Mouse (Mus musculus) forebrain, embryonic 12.5 days (tissue): ENCODE results near the gene Adamts10. TPM values are rescaled to one million over a fixed set of nuclear protein-coding genes. Genes with fewer than 3 reads are reported as not detected.
A peak's percentile ranks its signal among the peaks of the same experiment; 100 is the strongest.

Experiments
- ATAC-seq: fragments of 200-750 bp; cut with Nextera tagmentation; 2 replicates; pipeline ENCODE4 v1.8.0; 2017; ENCODE audit warnings: moderate TSS enrichment; ENCODE audit not compliant: low FRiP score
- H3K27ac ChIP-seq: fragments of 300-500 bp; sonication (generic); 2 replicates; pipeline ENCODE4 v1.5.1; 2016; ENCODE audit warnings: mild to moderate bottlenecking
- H3K27me3 ChIP-seq: fragments of 300-500 bp; sonication (generic); 2 replicates; pipeline ENCODE4 v1.6.1; 2016; ENCODE audit warnings: mild to moderate bottlenecking
- H3K36me3 ChIP-seq: fragments of 300-500 bp; sonication (generic); replicated peaks from 2 replicates; pipeline ENCODE4 v1.6.1; 2016; ENCODE audit warnings: mild to moderate bottlenecking
- H3K4me1 ChIP-seq: fragments of 300-500 bp; sonication (generic); 2 replicates; pipeline ENCODE4 v1.6.1; 2016
- H3K4me2 ChIP-seq: fragments of 300-500 bp; sonication (generic); 2 replicates; pipeline ENCODE4 v1.6.1; 2016; ENCODE audit warnings: mild to moderate bottlenecking, moderate library complexity
- H3K4me3 ChIP-seq: fragments of 300-500 bp; sonication (generic); replicated peaks from 2 replicates; pipeline ENCODE4 v1.5.1; 2016; ENCODE audit warnings: mild to moderate bottlenecking
- H3K9ac ChIP-seq: fragments of 300-500 bp; sonication (generic); 2 replicates; pipeline ENCODE4 v1.6.1; 2016; ENCODE audit warnings: mild to moderate bottlenecking
- H3K9me3 ChIP-seq: fragments of 300-500 bp; sonication (generic); 2 replicates; pipeline ENCODE4 v1.6.1; 2016
- WGBS: fragments of 180-500 bp; shearing (Covaris S2); methylation state at CpG from one replicate; pipeline ENCODE4 v1.1.7; 2016; 5-methylcytosine and 5-hydroxymethylcytosine counted together
- polyA plus RNA-seq: library from polyadenylated mRNA; unstranded; fragments of >200 nt; fragmentation: Nextera tagmentation; extraction: Ambion mirVana; gene quantifications from 2 replicates; pipeline ENCODE4 v1.2.1, GENCODE M21; 2016

Gene Adamts10
- polyA plus RNA-seq: 52.1 and 53.2 TPM in 2 replicates

DNA sequence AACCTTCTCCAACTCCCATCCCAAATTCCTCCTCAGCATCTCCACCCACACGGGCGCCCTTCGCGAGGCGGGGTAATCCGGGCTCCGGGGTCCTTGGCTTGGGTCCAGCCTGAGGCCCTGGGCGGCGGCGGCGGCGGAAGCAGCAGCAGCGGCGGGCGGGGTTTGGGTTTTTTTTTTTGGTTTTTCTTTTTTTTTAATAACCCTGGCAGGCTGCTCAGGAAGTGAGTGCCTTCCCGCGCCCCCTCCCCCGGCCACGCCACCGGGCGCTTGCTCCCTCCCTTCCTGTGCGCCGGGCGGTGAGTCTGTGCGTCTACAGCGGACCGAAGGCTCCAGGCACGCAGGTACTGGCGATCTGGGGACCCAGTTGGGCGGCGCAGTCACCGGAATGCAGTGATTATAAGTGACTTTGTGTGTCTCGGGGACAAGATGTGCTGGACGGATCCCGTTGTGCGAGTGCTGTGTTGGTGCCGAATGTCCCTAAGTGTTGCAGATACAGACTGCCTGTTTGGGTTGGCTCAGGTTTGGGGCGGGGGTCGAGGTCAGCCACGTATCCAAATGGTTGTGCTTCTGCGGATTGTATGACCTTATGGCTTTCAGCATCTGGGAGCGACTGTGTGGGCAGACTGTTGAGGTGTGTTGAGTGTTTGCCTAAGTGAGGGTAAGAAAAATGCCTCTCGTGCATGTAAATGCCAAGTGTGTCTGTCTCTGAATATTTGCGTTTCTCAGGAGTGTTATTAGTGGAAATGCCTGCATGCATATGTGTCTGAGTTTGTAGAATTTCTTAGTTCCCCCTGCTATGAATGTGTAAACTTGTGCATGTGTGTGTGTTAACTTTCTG is at the start of gene Adamts10:
Gene Adamts10, plus strand, starts transcription at position 287 of the 838 bp plus-strand sequence.
- peak; percentile 71 for ATAC-seq
- peaks cover 10% of the 10 kb centered on the region for H3K36me3 ChIP-seq
- H3K4me3 ChIP-seq: peak within 1 kb of the TSS; percentile 63
- no peaks in the 10 kb centered on the region for H3K27me3 ChIP-seq
- H3K9me3 ChIP-seq: no peaks in the 10 kb centered on the region
- H3K4me2 ChIP-seq: peak within 1 kb of the TSS; percentile 66
- peaks cover 28% of the 10 kb centered on the region for H3K4me1 ChIP-seq
- H3K9ac ChIP-seq: peak within 1 kb of the TSS; percentile 68
- H3K27ac ChIP-seq: peak within 1 kb of the TSS; percentile 75
- WGBS: under 1% methylated on average over 44 of the region's 44 CpGs

DNA sequence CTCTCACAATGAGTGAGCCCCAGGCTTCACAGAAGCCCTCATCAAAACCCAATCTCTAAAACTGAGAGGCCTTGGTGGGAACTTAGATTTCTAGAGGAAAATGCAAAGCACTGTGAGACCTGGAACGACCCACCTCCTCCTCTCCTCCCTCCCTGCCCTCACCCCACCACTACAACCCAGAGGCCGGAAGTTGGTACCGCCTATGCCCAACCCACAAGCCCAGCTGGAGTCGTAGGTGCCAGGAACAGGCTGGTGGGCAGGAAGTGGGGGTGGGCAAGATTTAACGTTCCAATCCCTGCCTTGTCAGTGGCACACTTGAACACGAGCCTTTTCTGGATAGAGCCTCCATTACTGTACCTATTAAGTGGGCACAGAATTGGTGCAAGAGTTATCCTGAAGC is 40.0 kb upstream of the Adamts10 start:
- Histone ChIP-seq H3K9me3 (no peaks in the 10 kb centered on the region), H3K36me3 (no peaks in the 10 kb centered on the region), H3K4me2 (no peak overlapping the region), H3K4me3 (no peak overlapping the region), H3K27me3 (no peaks in the 10 kb centered on the region), H3K27ac (no peak overlapping the region), H3K4me1 (no peaks in the 10 kb centered on the region), H3K9ac (no peak overlapping the region)
- 54% methylated on average over 6 of the region's 6 CpGs for WGBS
- ATAC-seq: no peak

DNA sequence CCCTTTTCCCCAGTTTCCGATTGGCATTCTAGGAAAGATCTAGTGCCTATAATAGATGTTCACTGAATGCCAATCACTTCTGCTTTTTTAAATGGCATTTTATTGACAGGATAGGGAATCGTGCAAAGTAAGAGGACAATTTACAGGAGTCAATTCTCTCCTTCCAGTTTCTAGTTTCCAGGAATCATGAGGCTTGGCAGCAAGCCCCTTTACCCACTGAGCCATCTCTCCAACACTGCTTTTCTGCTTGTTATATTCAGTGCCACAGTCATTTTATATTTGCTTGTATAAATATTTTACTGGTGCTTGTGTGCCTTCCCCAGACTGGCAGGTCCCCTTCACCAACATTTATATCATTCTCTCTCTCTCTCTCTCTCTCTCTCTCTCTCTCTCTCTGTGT is 36.8 kb upstream of the Adamts10 start:
- Histone ChIP-seq H3K4me2 (no peak overlapping the region), H3K36me3 (no peaks in the 10 kb centered on the region), H3K9ac (no peak overlapping the region), H3K4me1 (no peaks in the 10 kb centered on the region), H3K27ac (no peak overlapping the region), H3K27me3 (no peaks in the 10 kb centered on the region), H3K9me3 (no peaks in the 10 kb centered on the region), H3K4me3 (no peak overlapping the region)
- ATAC-seq: no peak
- 82% methylated on average over 2 of the region's 2 CpGs for WGBS

DNA sequence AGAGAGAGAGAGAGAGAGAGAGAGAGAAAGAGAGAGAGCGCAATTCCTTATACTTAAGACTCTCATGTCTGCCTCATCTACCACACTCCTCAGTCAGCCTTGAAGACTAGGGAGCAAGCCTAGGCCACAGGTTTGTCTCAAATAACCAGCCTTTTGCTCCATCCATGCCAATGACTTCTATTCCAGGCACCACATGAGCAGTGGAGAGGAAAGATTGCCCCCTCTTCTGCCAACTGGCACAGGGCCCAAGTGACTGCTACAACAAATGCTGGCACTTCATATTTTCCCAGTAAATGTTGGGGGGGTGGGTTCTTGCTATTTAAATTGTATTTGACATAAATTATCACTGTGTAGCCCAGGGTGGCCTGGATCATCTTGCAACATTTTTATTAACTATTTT is 36.4 kb upstream of the Adamts10 start:
- no peaks in the 10 kb centered on the region for H3K4me1 ChIP-seq
- WGBS: no CpG with 5 or more reads among the region's 1 CpGs
- no peak overlapping the region for H3K4me3 ChIP-seq
- no peaks in the 10 kb centered on the region for H3K36me3 ChIP-seq
- ATAC-seq: no peak
- no peaks in the 10 kb centered on the region for H3K27me3 ChIP-seq
- no peak overlapping the region for H3K9ac ChIP-seq
- no peak overlapping the region for H3K27ac ChIP-seq
- no peaks in the 10 kb centered on the region for H3K9me3 ChIP-seq
- no peak overlapping the region for H3K4me2 ChIP-seq

DNA sequence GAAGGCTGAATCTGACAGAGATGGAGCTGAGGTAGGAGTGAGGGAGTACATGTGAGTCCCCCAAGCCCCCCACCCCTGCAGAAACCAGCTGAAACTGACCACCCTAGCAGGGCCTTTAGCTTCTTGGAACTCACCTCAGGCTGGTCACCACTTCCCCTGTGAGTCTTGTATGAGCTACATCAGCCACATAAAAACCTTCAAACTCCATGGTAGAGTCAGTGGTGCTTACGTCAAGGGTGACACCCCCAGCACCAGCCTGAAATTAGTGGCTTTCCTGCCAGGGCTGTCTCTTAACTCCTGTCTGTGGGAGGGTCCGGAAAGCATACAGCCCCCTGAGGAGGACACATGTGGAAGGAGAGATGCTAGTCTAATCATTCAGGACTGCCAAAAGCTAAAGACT is 32.6 kb upstream of the Adamts10 start:
- no peaks in the 10 kb centered on the region for H3K4me1 ChIP-seq
- no peaks in the 10 kb centered on the region for H3K27me3 ChIP-seq
- no peak for ATAC-seq
- no peaks in the 10 kb centered on the region for H3K36me3 ChIP-seq
- WGBS: 96% methylated on average over 2 of the region's 2 CpGs
- H3K4me2 ChIP-seq: no peak overlapping the region
- H3K9me3 ChIP-seq: no peaks in the 10 kb centered on the region
- no peak overlapping the region for H3K27ac ChIP-seq
- H3K4me3 ChIP-seq: no peak overlapping the region
- no peak overlapping the region for H3K9ac ChIP-seq

DNA sequence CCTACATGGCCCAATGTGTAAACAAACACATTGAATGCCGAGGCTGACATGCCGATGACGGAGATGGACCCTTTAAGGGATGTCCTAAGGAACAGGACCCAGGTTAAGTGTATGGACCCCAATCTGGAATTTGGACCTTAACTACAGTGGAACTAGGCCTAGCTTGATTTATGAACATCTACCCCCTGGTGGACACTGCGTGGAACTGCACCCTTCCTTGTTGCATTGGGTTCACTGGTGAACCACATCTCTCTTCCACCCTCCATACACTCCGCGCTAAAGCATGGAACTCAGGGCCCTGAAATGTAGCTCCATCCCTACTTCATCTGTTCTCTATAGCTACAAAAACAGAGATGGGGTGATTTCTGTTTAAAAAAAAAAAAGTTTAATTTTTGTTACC is 30.9 kb upstream of the Adamts10 start:
- WGBS: 70% methylated on average over 6 of the region's 6 CpGs
- H3K4me3 ChIP-seq: no peak overlapping the region
- H3K9ac ChIP-seq: no peak overlapping the region
- no peaks in the 10 kb centered on the region for H3K27me3 ChIP-seq
- ATAC-seq: no peak
- no peaks in the 10 kb centered on the region for H3K9me3 ChIP-seq
- no peak overlapping the region for H3K4me2 ChIP-seq
- no peaks in the 10 kb centered on the region for H3K36me3 ChIP-seq
- no peak overlapping the region for H3K27ac ChIP-seq
- no peaks in the 10 kb centered on the region for H3K4me1 ChIP-seq

DNA sequence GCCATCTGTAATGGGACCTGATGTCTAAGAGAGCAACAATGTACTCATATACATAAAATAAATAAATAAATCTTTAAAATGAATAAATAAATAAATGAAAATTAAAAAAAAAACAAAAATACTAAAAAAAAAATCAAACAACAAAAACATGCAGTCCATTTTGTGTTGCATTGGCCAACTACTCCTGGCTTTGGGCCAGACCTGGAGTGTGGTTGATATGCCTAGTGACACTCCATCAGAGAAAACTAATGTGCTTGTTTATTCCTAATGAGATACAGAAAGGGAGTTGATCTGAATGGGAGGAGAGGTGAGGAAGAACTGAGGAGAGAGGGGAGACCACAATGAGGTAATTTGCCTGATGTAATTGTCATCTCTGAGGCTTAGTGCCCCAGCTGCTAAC is 29.4 kb upstream of the Adamts10 start:
- no peak overlapping the region for H3K9ac ChIP-seq
- no peak overlapping the region for H3K27ac ChIP-seq
- no peak for ATAC-seq
- no peak overlapping the region for H3K4me3 ChIP-seq
- no peak overlapping the region for H3K4me2 ChIP-seq
- no peaks in the 10 kb centered on the region for H3K36me3 ChIP-seq
- H3K27me3 ChIP-seq: no peaks in the 10 kb centered on the region
- no peaks in the 10 kb centered on the region for H3K4me1 ChIP-seq
- H3K9me3 ChIP-seq: no peaks in the 10 kb centered on the region

DNA sequence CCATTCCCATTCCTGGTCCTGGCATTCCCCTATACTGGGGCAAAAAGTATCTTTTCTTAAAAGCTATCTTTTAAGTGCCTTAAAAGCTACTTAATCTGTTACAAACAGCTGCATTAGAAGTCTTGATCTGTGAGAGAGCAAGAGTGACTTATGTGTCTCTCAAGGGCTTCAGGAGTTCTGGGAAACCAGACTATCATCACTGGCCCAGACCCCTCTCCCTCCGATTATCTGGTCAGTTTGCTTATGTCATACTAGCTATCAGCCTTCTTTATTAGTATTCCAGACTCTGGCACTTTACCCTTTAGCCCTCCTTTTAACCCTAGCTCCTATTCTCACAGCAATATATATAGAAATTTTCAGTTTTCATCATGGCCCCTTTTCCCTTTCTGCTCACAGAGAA is 25.1 kb upstream of the Adamts10 start:
- Histone ChIP-seq H3K9ac (no peak overlapping the region), H3K27me3 (0 out of 2 replicates have a peak, but pooled peaks cover 3% of the 10 kb centered on the region), H3K4me2 (no peak overlapping the region), H3K4me1 (no peaks in the 10 kb centered on the region), H3K4me3 (no peak overlapping the region), H3K9me3 (no peaks in the 10 kb centered on the region), H3K36me3 (no peaks in the 10 kb centered on the region), H3K27ac (no peak overlapping the region)
- no peak for ATAC-seq
- 70% methylated on average over 1 of the region's 1 CpGs for WGBS

DNA sequence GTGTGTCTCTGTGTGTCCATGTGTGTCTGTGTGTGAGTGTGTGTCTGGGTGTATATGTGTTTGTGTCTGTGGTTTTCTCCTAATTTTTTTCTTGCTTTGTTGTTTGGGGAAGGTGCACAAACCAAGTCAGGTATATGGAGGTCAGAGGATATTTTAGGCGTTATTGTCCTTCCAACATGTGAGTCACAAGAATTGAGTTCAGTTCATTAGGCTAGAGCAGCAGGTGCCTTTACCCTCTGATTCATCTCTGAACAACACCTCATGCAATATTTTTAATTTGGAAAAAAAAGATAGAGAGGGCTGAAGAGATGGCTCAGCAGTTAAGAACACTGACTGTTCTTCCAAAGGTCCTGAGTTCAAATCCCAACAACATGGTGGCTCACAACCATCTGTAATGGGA is 15.6 kb upstream of the Adamts10 start:
- ATAC-seq: no peak
- WGBS: 91% methylated on average over 1 of the region's 1 CpGs
- no peaks in the 10 kb centered on the region for H3K9me3 ChIP-seq
- H3K4me1 ChIP-seq: no peaks in the 10 kb centered on the region
- no peak overlapping the region for H3K27ac ChIP-seq
- H3K4me3 ChIP-seq: no peak overlapping the region
- no peak overlapping the region for H3K9ac ChIP-seq
- no peak overlapping the region for H3K4me2 ChIP-seq
- H3K27me3 ChIP-seq: no peaks in the 10 kb centered on the region
- H3K36me3 ChIP-seq: no peaks in the 10 kb centered on the region

DNA sequence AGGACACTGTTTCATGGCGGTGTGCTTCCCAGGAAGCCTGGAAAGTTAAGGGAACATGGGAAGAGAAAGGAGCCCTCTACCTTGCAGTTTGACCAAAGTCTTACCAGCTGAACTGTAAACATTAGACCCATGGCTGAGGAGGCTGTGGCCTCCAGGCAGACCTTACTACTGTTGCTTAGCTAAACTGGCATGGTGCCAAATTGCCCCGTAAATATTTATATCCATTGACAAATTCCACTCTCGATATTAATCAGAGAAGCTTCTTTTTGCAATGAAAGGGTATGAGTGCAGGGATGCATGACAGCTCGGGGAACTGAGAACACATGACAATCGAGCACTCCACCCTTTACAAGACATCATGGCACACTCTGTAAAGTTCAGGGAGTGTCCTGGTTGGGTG is 13.8 kb upstream of the Adamts10 start:
- Histone ChIP-seq H3K27ac (no peak overlapping the region), H3K9ac (no peak overlapping the region), H3K9me3 (no peaks in the 10 kb centered on the region), H3K4me2 (no peak overlapping the region), H3K36me3 (no peaks in the 10 kb centered on the region), H3K4me3 (no peak overlapping the region), H3K4me1 (no peaks in the 10 kb centered on the region), H3K27me3 (no peaks in the 10 kb centered on the region)
- 77% methylated on average over 5 of the region's 5 CpGs for WGBS
- ATAC-seq: no peak

DNA sequence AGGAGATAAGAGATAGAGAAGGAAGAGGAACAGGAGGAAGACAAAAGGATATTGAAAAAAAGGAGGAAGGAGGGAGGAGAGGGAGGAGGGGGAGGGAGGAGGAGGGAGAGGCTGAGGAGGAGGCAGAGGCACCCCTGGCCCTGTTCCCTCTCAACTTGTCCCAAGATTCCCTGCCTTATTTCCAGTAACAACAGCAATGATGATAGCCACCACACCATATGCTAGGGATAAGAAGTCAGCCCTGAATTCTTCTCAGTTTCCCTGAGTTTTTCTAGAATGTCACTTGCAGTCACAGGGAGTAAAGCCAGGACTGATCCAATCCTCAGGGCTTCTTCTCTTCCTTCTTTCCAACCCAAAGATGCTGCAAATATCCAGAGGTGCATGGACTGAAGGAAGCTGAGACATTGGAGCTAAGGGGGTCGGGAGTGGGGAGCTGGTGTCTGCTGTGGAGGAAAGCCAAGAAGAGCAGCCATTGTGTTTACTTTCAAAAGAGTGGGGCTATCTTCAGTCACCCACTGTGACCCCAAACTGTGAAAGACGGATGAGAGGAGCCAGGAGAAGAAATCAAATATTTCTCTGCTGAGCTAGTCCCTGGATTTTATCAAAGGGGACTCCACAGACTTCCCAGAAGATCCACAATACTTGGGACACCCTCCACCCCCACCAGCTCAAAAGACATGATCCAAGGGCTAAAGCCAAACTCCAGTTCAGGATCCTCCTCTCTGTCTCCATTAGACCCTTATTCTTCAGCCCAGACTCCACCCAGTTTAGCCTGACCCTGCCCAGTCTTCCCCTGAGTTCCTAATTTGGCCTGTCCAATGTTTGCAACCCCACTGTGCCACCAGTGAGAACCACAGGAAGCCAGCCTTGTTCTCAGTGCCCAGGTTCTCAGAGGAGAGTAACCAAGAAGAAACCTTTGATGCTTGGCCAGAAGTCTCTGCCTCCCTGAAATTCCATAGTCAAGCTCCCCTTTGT is 11.3 kb upstream of the Adamts10 start:
- H3K27me3 ChIP-seq: no peaks in the 10 kb centered on the region
- no peak overlapping the region for H3K4me3 ChIP-seq
- H3K4me1 ChIP-seq: no peaks in the 10 kb centered on the region
- no peak for ATAC-seq
- H3K9ac ChIP-seq: no peak overlapping the region
- H3K36me3 ChIP-seq: no peaks in the 10 kb centered on the region
- H3K27ac ChIP-seq: no peak overlapping the region
- H3K9me3 ChIP-seq: no peaks in the 10 kb centered on the region
- WGBS: 17% methylated on average over 2 of the region's 2 CpGs
- H3K4me2 ChIP-seq: no peak overlapping the region

DNA sequence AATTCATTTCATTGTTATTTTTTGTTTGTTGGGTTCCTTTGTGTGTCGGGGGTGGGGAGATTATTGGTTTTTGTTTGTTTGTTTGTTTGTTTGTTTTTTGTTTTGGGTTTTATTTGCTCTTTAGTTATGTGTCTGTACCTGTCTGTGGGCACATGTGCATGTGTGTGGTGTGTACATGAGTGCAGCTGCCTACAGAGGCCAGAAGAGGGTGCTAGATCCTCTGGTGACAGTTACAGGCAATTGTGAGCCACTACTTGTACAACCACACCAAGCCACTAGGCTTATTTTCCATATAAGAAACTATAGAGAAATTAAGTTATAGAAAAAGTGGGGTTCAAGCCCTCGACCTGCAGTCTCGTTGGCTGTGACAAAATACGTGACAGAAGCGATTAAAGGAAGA is 10.1 kb upstream of the Adamts10 start:
- no peaks in the 10 kb centered on the region for H3K36me3 ChIP-seq

More for the DNA sequence above, 10.1 kb upstream of the Adamts10 start:
- Histone ChIP-seq H3K27me3 (no peaks in the 10 kb centered on the region), H3K4me3 (no peak overlapping the region), H3K9me3 (no peaks in the 10 kb centered on the region), H3K4me2 (no peak overlapping the region), H3K9ac (no peak overlapping the region), H3K27ac (no peak overlapping the region), H3K4me1 (no peaks in the 10 kb centered on the region)
- ATAC-seq: no peak
- WGBS: 91% methylated on average over 5 of the region's 5 CpGs
